Mouse (Mus musculus) heart, postnatal 4 days (tissue): ENCODE measurements around the gene Trib2. TPM values are rescaled to one million over a fixed set of nuclear protein-coding genes. Genes with fewer than 3 reads are reported as not detected.

ENCODE experiments used
- DNase-seq: peaks from one replicate; pipeline ENCODE4 v3.0.0; 2021
- total RNA-seq, 2 experiments: library from RNA; stranded (reverse); gene quantifications; 2 replicates each; pipeline ENCODE4 v1.2.3; 2021

The Trib2 gene
- total RNA-seq, 2 experiments from 2014 or later, result 73.6 to 83.6 TPM

GRCm38 (mm10) chr12:15813819-15814165 lies 2.9 kb downstream of the Trib2 start:
- no peak for DNase-seq

- DNase-seq, result peak; percentile 63
These were observed 3.4 kb downstream of the Trib2 start for GRCm38 (mm10) chr12:15813133-15813818.

- DNase-seq, result no peak
These were observed 4.4 kb downstream of the Trib2 start for GRCm38 (mm10) chr12:15812139-15812962.

GRCm38 (mm10) chr12:15811682-15812081 lies 5.0 kb downstream of the Trib2 start:
- peak; percentile 29 for DNase-seq

- no peak for DNase-seq
These were observed 5.8 kb downstream of the Trib2 start for GRCm38 (mm10) chr12:15810926-15811325.

GRCm38 (mm10) chr12:15809657-15810056 lies 7.1 kb downstream of the Trib2 start:
- DNase-seq, result peak; percentile 47

GRCm38 (mm10) chr12:15809249-15809648 lies 7.5 kb downstream of the Trib2 start:
- DNase-seq, result no peak

GRCm38 (mm10) chr12:15808186-15808800 lies 8.4 kb downstream of the Trib2 start:
- no peak for DNase-seq

- DNase-seq, result no peak
These were observed 11.8 kb downstream of the Trib2 start for GRCm38 (mm10) chr12:15804931-15805331.

- DNase-seq, result no peak
These were observed 12.7 kb downstream of the Trib2 start for GRCm38 (mm10) chr12:15803936-15804438.

- DNase-seq, result no peak
These were observed 15.2 kb downstream of the Trib2 start for GRCm38 (mm10) chr12:15801571-15801930.

GRCm38 (mm10) chr12:15800914-15801570 lies 15.7 kb downstream of the Trib2 start:
- peak; percentile 50 for DNase-seq

- DNase-seq, result peak; percentile 45
These were observed 16.4 kb downstream of the Trib2 start for GRCm38 (mm10) chr12:15800196-15800913.

GRCm38 (mm10) chr12:15798019-15798418 lies 18.7 kb downstream of the Trib2 start:
- no peak for DNase-seq

- no peak for DNase-seq
These were observed 20.8 kb downstream of the Trib2 start for GRCm38 (mm10) chr12:15795886-15796285.

GRCm38 (mm10) chr12:15793336-15793735 lies 23.4 kb downstream of the Trib2 start:
- no peak for DNase-seq

GRCm38 (mm10) chr12:15790181-15790580 lies 26.5 kb downstream of the Trib2 start:
- DNase-seq, result no peak

GRCm38 (mm10) chr12:15777047-15777446 lies 39.7 kb downstream of the Trib2 start:
- no peak for DNase-seq

GRCm38 (mm10) chr12:15771686-15772085 lies 45.0 kb downstream of the Trib2 start:
- DNase-seq, result no peak

- no peak for DNase-seq
These were observed 48.2 kb downstream of the Trib2 start for GRCm38 (mm10) chr12:15768536-15768935.

GRCm38 (mm10) chr12:15765996-15766395 lies 50.7 kb downstream of the Trib2 start:
- DNase-seq, result peak; percentile 73

GRCm38 (mm10) chr12:15765238-15765637 lies 51.5 kb downstream of the Trib2 start:
- no peak for DNase-seq
